Mouse (Mus musculus) heart, adult 2 months (tissue): Measurements from ENCODE around the gene Ezh2.

ENCODE experiments used
- CTCF ChIP-seq: fragments of 200-600 bp; IDR thresholded peaks from 2 replicates; pipeline ENCODE4 v1.8.1; 2022; ENCODE audit warnings: antibody characterized with exemption, mild to moderate bottlenecking, moderate library complexity
- EP300 ChIP-seq: fragments of 200-500 bp; IDR thresholded peaks from 2 replicates; pipeline ENCODE4 v1.6.1; 2011; ENCODE audit warnings: low read depth, low read length, control low read depth; ENCODE audit not compliant: insufficient read depth
- POLR2A ChIP-seq: fragments of 200-500 bp; IDR thresholded peaks from 2 replicates; pipeline ENCODE4 v1.6.1; 2011; ENCODE audit warnings: mild to moderate bottlenecking, low read depth, low read length, control low read depth; ENCODE audit not compliant: insufficient read depth

DNA sequence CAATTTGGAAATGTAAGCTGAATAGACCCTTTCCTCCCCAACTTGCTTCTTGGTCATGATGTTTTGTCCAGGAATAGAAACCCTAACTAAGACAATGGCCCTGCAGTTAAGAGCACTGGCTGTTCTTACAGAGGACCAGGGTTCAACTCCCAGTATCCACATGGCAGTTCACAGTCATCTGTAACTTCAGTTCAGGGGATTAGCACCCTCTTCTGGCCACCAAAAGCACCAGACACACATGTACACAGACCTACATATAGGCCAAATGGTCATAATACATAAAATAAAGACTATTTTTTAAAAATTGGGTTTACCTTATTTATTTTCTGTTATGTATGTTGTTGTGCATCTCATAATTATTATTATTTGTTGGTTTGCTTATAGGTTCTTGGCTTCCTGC lies 38.3 kb upstream of the Ezh2 start:
- peak; percentile 50 for TF ChIP-seq CTCF
- TF ChIP-seq EP300: no peak
- TF ChIP-seq POLR2A: no peak
